Mouse (Mus musculus) lung, embryonic 14.5 days (tissue): ENCODE data around the gene Smg6. TPM values are rescaled to one million over a fixed set of nuclear protein-coding genes. Genes with fewer than 3 reads are reported as not detected.

Experiments used
- ATAC-seq: fragments of 200-750 bp; cut with Nextera tagmentation; 2 replicates; pipeline ENCODE4 v1.8.0; 2017; ENCODE audit warnings: mild to moderate bottlenecking, moderate TSS enrichment, moderate library complexity; ENCODE audit not compliant: insufficient read depth
- DNase-seq: peaks from one replicate; pipeline ENCODE4 v3.0.0-alpha.2; 2015
- H3K27ac ChIP-seq: fragments of 300-500 bp; sonication (generic); 2 replicates; pipeline ENCODE4 v1.5.1; 2014; ENCODE audit warnings: low read depth, mild to moderate bottlenecking, moderate library complexity
- H3K27me3 ChIP-seq: fragments of 300-500 bp; sonication (generic); 2 replicates; pipeline ENCODE4 v1.6.1; 2014; ENCODE audit warnings: low read length, control low read depth; ENCODE audit not compliant: insufficient read depth
- H3K36me3 ChIP-seq: fragments of 300-500 bp; sonication (generic); 2 replicates; pipeline ENCODE4 v1.6.1; 2014; ENCODE audit warnings: control low read depth; ENCODE audit not compliant: insufficient read depth
- H3K4me1 ChIP-seq: fragments of 300-500 bp; sonication (generic); 2 replicates; pipeline ENCODE4 v1.6.1; 2014; ENCODE audit warnings: antibody characterized with exemption, control low read depth; ENCODE audit not compliant: insufficient read depth
- H3K4me2 ChIP-seq: fragments of 300-500 bp; sonication (generic); 2 replicates; pipeline ENCODE4 v1.6.1; 2014; ENCODE audit warnings: mild to moderate bottlenecking
- H3K4me3 ChIP-seq: fragments of 300-500 bp; sonication (generic); 2 replicates; pipeline ENCODE4 v1.5.1; 2014; ENCODE audit warnings: low read depth, low read length
- H3K9ac ChIP-seq: fragments of 300-500 bp; sonication (generic); 2 replicates; pipeline ENCODE4 v1.6.1; 2014
- H3K9me3 ChIP-seq: fragments of 300-500 bp; sonication (generic); 2 replicates; pipeline ENCODE4 v1.6.1; 2016; ENCODE audit warnings: low read depth, low read length, control low read depth
- CTCF ChIP-seq: IDR thresholded peaks from 2 replicates; pipeline ENCODE4 v1.5.1; 2016; ENCODE audit warnings: antibody characterized with exemption, low read depth
- WGBS: fragments of 180-500 bp; shearing (Covaris S2); extraction: QIAGEN DNeasy Blood & Tissue Kit; methylation state at CpG from one replicate; pipeline ENCODE4 v1.1.7; 2014; 5-methylcytosine and 5-hydroxymethylcytosine counted together
- polyA plus RNA-seq: library from polyadenylated mRNA; unstranded; fragments of >200 nt; fragmentation: Nextera tagmentation; extraction: Ambion mirVana; gene quantifications from 2 replicates; pipeline ENCODE4 v1.2.1, GENCODE M21; 2014

Gene Smg6
- polyA plus RNA-seq, 1 experiment from 2014 or later, result 16.4 TPM

DNA sequence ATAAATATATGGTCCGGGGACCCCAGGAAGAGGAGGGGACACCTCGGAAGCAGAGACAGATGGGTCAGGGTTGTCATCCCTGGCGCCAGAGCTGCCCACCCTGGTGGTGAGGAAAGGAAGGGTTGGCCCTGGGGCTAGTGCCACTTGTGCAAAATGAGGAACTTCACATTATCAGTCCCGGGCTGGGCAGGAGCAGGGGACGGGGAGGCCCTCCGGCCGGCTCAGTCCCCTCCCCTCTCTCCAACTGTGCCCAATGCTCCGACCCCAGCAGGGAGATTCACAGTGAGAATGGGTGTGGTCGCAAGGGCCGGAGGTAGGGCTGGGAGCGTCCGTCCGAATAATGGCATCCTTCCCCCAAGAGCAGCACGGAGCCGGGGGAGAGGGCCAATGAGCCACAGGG is 239.1 kb downstream of the Smg6 start:
- DNase-seq, result peak; percentile 23
- peak overlapping the region; percentile 91 for H3K9ac ChIP-seq
- peaks cover 75% of the 10 kb centered on the region for H3K36me3 ChIP-seq

DNA sequence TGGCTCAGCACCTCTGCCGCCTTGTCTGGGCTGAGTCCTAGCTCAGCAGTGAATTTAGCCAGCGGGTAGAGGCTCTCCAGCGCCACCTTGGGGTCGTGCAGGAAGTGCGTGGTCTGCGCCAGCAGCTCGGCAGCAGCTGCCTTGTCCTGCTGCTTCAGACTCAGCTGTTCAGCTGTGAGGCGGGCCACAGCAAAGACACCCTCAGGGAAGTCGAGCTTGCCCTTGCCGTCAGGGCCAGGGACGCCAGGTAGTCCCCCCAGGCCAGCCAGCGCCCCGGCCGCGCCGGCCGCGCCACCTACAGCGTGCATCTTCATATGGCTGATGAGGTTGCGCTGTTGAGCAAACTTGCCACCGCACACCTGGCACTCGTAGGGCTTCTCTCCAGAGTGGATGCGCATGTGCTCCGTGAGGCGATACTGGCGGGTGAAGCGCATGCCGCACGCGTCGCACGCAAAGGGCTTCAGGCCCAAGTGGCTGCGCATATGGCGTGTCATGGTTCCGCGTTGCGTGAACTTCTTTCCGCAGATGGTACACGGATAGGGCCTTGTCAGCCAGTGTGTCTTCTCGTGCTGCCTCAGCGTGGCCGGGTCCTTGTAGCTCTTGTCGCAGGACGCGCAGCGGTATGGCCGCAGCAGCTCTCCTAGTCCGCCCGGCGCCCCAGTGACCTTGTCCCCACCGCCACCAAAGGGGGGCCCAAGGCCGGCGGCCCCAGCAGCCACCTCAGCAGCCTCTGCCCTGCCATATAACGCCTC is 240.0 kb downstream of the Smg6 start:
- Histone ChIP-seq H3K36me3 (peaks cover 67% of the 10 kb centered on the region), H3K27ac (peak overlapping the region; percentile 95), H3K27me3 (peaks cover 55% of the 10 kb centered on the region), H3K4me2 (peak overlapping the region; percentile 76), H3K4me1 (peaks cover 8% of the 10 kb centered on the region), H3K9ac (peak overlapping the region; percentile 91), H3K9me3 (no peaks in the 10 kb centered on the region), H3K4me3 (peak overlapping the region; percentile 77)
- WGBS, result 7% methylated on average over 54 of the region's 54 CpGs
- no peak for ATAC-seq
- DNase-seq, result peak; percentile 87
- peak; percentile 90 for TF ChIP-seq CTCF

More for the DNA sequence above, 239.1 kb downstream of the Smg6 start:
- peak; percentile 45 for TF ChIP-seq CTCF
- Histone ChIP-seq H3K27me3 (peaks cover 48% of the 10 kb centered on the region), H3K4me2 (peak overlapping the region; percentile 76), H3K9me3 (no peaks in the 10 kb centered on the region), H3K4me1 (peaks cover 8% of the 10 kb centered on the region), H3K4me3 (peak overlapping the region; percentile 77), H3K27ac (peak overlapping the region; percentile 95; the same call in 1 of the 2 replicates)
- 18% methylated on average over 15 of the region's 15 CpGs for WGBS
- ATAC-seq, result no peak

DNA sequence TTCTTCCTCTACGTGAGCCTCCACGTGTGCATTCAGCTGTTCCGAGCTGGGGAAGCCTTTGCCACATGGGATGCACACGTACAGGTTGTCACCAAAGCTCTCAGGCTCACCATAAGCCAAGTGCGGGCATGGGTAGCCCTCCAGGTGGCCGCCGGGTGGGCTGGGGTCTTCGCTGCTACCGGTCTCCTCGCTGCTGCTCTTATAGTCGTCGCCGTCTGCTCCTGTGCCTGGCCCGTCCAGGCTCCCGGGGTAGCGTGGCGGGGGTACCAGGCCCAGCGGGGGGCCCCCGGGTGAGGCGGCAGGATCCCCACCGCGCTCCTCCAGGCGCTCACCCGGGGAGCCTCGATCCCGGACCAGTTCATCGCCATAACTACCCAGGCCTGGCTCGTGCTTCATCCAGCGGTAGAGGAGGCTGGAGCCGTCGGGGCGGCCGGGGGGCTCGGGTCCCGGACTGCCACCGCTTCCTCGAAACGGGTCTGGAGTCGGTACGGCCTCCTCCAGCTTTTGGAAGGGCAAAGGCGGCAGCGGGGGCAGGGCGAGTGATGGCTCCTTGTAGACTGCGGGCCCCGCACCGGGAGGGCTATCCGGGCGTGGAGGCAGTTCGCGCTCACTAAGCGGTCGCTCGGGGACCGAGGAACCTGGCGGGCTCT is 240.7 kb downstream of the Smg6 start:
- ATAC-seq, result no peak
- peak; percentile 56 for DNase-seq
- H3K4me2 ChIP-seq, result peak overlapping the region; percentile 76
- no peaks in the 10 kb centered on the region for H3K9me3 ChIP-seq
- peaks cover 8% of the 10 kb centered on the region for H3K4me1 ChIP-seq
- H3K27ac ChIP-seq, result peak overlapping the region; percentile 95
- H3K27me3 ChIP-seq, result peaks cover 62% of the 10 kb centered on the region
- peaks cover 60% of the 10 kb centered on the region for H3K36me3 ChIP-seq
- H3K9ac ChIP-seq, result peak overlapping the region; percentile 91
- H3K4me3 ChIP-seq, result peak overlapping the region; percentile 77
- WGBS, result 6% methylated on average over 55 of the region's 55 CpGs
- TF ChIP-seq CTCF, result no peak

DNA sequence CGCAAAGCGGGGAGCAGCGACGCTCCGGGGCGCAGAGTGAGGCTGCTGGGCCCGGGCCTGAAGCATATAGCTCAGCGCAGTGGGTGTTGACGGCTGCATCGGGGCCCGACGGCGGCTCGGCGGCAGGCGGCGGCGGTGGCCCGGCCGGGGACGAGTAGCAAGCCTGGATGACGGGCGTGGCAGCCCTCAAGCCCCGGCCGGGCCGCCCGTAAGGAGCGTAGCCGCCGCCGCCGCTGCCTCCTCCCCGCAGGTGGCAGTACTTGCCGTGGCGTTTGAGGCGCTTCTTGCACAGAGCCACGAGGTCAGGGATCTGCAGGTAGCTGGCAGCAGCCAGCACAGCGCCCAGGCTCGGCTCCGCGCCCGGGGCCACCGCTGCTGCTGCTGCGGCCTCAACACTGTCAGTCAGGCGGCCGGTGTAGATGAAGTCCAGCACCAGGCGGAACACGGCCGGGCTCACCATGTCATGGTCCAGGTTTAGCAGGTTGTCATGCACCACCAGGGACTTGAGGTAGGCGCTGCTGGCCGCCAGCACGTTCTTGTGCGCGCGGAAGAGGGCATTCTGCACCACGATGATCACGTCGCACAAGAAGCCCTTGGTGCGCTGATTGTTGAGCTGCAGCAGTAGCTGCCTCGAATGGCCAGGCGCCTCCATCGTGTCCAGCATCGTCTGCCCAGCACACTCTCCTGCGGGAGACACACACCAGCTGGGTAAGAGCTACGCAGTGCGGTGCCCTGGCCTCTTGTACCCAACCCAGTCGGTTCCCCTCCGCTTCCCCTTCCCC is 241.4 kb downstream of the Smg6 start:
- 3% methylated on average over 68 of the region's 68 CpGs for WGBS
- Histone ChIP-seq H3K36me3 (peaks cover 57% of the 10 kb centered on the region), H3K9ac (peak overlapping the region; percentile 91), H3K4me1 (peaks cover 8% of the 10 kb centered on the region), H3K27ac (peak overlapping the region; percentile 95), H3K4me2 (peak overlapping the region; percentile 76), H3K4me3 (peak overlapping the region; percentile 77), H3K27me3 (peaks cover 70% of the 10 kb centered on the region), H3K9me3 (no peaks in the 10 kb centered on the region)
- ATAC-seq, result no peak
- no peak for TF ChIP-seq CTCF
- peak; percentile 63 for DNase-seq

DNA sequence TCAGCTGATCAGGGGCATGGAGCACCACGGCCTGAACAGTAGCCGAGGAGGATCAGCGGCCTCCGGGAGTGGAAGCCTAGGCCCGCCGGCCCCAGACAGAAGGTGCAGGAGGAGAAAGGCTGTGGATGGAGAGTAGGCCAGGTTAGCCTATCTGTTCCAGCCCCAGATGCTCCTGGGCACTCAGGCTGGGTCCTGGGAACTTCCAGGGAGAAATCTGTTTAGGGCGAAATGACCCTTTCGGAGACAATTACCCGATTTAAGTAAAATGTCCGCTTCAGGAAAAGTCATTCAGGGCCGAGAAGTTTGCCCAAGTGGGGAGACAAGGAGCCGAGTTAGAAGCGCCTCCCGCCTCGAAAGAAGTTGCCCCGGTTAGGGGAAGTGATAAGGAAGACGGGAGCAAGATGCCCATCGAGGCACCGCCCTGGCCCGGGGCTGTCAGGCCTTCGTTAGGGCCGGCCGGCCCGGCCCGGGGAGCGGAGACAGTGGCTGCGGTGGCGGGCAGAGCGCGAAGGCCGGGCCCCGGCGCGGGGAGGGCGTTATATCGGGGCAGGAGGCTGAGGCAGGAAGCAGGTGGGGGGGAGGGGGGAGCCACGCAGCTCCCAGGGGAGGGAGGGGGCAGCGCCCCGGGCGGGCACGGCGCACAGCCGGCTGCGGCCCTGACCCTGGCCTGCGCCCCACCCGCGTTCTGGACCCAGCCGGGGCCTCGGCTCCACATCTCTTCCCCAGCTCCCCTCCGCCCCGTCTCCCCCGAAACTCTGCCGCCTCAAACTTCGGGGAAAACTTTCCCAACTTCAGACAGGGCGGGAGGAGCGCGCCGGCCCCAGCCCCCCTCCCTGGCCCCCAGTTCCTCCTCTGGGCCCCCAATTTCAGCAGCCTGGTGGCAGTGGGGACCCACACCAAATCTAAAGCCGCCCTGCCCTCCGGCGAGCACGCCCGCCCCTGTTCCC is 242.3 kb downstream of the Smg6 start:
- Histone ChIP-seq H3K9ac (peak overlapping the region; percentile 91), H3K27ac (peak overlapping the region; percentile 95), H3K36me3 (peaks cover 48% of the 10 kb centered on the region), H3K27me3 (peaks cover 78% of the 10 kb centered on the region), H3K4me1 (peaks cover 4% of the 10 kb centered on the region), H3K4me3 (peak overlapping the region; percentile 77), H3K9me3 (no peaks in the 10 kb centered on the region), H3K4me2 (peak overlapping the region; percentile 76)
- no peak for TF ChIP-seq CTCF
- WGBS, result 4% methylated on average over 45 of the region's 63 CpGs
- ATAC-seq (no peak), DNase-seq (peak; percentile 59)

DNA sequence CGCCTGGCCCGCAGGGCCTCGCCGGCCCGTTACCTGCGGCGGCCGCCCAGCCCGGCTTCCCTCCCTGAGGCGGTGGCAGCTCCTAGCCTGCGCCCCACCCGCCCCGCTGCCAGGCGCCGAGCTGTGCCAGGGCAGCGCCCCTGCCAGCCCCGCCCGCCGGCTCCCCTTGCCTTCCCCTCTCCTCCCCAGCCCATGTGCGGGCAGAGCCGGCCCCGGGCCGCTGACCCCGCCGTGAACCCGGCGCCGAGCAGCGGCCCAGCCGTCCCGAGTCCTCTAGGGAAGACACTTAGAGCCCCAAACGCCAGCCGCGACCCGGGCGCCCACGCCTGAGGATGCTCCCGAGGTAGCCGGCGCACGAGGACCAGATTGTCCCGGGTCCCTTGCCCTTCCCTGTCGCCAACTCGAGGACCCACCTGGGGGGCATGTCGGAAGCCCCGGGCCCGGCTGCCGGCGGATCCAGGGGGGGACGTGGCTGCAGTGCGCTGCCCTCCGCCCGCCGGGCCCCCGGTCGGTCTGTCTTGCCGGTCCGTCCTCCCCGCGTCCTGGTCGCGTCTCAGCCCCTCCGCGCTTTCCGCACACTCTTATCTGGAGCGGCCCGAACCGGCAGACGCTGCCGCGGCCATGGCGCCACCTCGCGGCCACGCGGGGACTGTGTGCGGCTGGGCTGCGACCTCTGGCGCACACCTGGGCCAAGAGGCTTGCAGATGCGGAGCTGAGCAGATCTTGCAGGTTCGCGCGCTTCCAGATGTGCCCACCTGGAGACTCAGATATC is 243.2 kb downstream of the Smg6 start:
- DNase-seq (peak; percentile 93), ATAC-seq (peak; percentile 35)
- Histone ChIP-seq H3K4me3 (peak overlapping the region; percentile 77), H3K4me1 (peaks cover 2% of the 10 kb centered on the region), H3K36me3 (peaks cover 39% of the 10 kb centered on the region), H3K27me3 (peaks cover 82% of the 10 kb centered on the region), H3K27ac (peak overlapping the region; percentile 95), H3K9ac (peak overlapping the region; percentile 91), H3K9me3 (no peaks in the 10 kb centered on the region), H3K4me2 (peak overlapping the region; percentile 76)
- TF ChIP-seq CTCF, result peak; percentile 78
- WGBS, result 0% methylated on average over 77 of the region's 83 CpGs
